Mouse (Mus musculus) heart, embryonic 14.5 days (tissue): Measurements from ENCODE around the gene Kcnk3. TPM values are rescaled to one million over a fixed set of nuclear protein-coding genes. Genes with fewer than 3 reads are reported as not detected.
A peak's percentile ranks its signal among the peaks of the same experiment; 100 is the strongest.

Experiments
- ATAC-seq: fragments of 200-750 bp; cut with Nextera tagmentation; 2 replicates; pipeline ENCODE4 v1.8.0; 2017; ENCODE audit warnings: low read depth, moderate TSS enrichment; ENCODE audit not compliant: insufficient number of reproducible peaks, insufficient read depth, low FRiP score
- H3K27ac ChIP-seq, 2 experiments: fragments of 200-500 bp in 1 of 2; fragments of 300-500 bp in 1 of 2; sonication (generic) in 1 of 2; replicated peaks in 1 of 2; 2 replicates each; pipeline ENCODE4 v1.5.1; 2012 to 2014; ENCODE audit warnings: low read depth in 2 of 2, low read length in 2 of 2, control low read depth in 1 of 2, mild to moderate bottlenecking in 1 of 2, mixed read lengths in 1 of 2; ENCODE audit not compliant: control insufficient read depth in 1 of 2, insufficient read depth in 1 of 2
- H3K27me3 ChIP-seq: fragments of 300-500 bp; sonication (generic); 2 replicates; pipeline ENCODE4 v1.6.1; 2014; ENCODE audit warnings: mild to moderate bottlenecking, low read length, control low read depth; ENCODE audit not compliant: control insufficient read depth, insufficient read depth
- H3K36me3 ChIP-seq: fragments of 300-500 bp; sonication (generic); 2 replicates; pipeline ENCODE4 v1.6.1; 2014; ENCODE audit warnings: mild to moderate bottlenecking, control low read depth, low read length, mixed read lengths; ENCODE audit not compliant: control insufficient read depth, insufficient read depth
- H3K4me1 ChIP-seq, 2 experiments: fragments of 200-500 bp in 1 of 2; fragments of 300-500 bp in 1 of 2; sonication (generic) in 1 of 2; 2 replicates each; pipeline ENCODE4 v1.6.1; 2012 to 2014; ENCODE audit warnings: low read length in 2 of 2, control low read depth in 1 of 2, mixed read lengths in 1 of 2; ENCODE audit not compliant: control insufficient read depth in 2 of 2, insufficient read depth in 2 of 2
- H3K4me2 ChIP-seq: fragments of 300-500 bp; sonication (generic); 2 replicates; pipeline ENCODE4 v1.6.1; 2014; ENCODE audit warnings: mild to moderate bottlenecking, low read length
- H3K4me3 ChIP-seq, 2 experiments: fragments of 200-500 bp in 1 of 2; fragments of 300-500 bp in 1 of 2; sonication (generic) in 1 of 2; 2 replicates each; pipeline ENCODE4 v1.5.1; 2012 to 2014; ENCODE audit warnings: low read length in 2 of 2, mild to moderate bottlenecking in 2 of 2, control low read depth in 1 of 2, low read depth in 1 of 2, moderate library complexity in 1 of 2; ENCODE audit not compliant: control insufficient read depth in 1 of 2, insufficient read depth in 1 of 2
- H3K9ac ChIP-seq: fragments of 300-500 bp; sonication (generic); 2 replicates; pipeline ENCODE4 v1.6.1; 2014; ENCODE audit warnings: mild to moderate bottlenecking, low read length
- H3K9me3 ChIP-seq: fragments of 300-500 bp; sonication (generic); 2 replicates; pipeline ENCODE4 v1.6.1; 2016; ENCODE audit warnings: low read length, control low read depth; ENCODE audit not compliant: control insufficient read depth
- WGBS: fragments of 180-500 bp; shearing (Covaris S2); extraction: QIAGEN DNeasy Blood & Tissue Kit; methylation state at CpG from one replicate; pipeline ENCODE4 v1.1.7; 2014; 5-methylcytosine and 5-hydroxymethylcytosine counted together
- polyA plus RNA-seq: library from polyadenylated mRNA; unstranded; fragments of >200 nt; fragmentation: Nextera tagmentation; extraction: Ambion mirVana; gene quantifications from 2 replicates; pipeline ENCODE4 v1.2.1, GENCODE M21; 2014

Kcnk3 gene
- polyA plus RNA-seq, 1 experiment from 2014 or later, result 40.3 TPM

- H3K4me3 ChIP-seq, result no peak overlapping the region
- peak overlapping the region; percentile 96 for H3K27ac ChIP-seq
- peak overlapping the region; percentile 62 for H3K9ac ChIP-seq
- H3K36me3 ChIP-seq, result no peaks in the 10 kb centered on the region
- H3K4me1 ChIP-seq, result peaks cover 52% of the 10 kb centered on the region in 2 experiments
- H3K27me3 ChIP-seq, result no peaks in the 10 kb centered on the region
- ATAC-seq, result no peak
- WGBS, result 86% methylated on average over 6 of the region's 6 CpGs
- no peaks in the 10 kb centered on the region for H3K9me3 ChIP-seq
- no peak overlapping the region for H3K4me2 ChIP-seq
Measured at GRCm38 (mm10) chr5:30605649-30606048, 17.7 kb downstream of the Kcnk3 start.

- Histone ChIP-seq H3K27ac (peak overlapping the region; percentile 6 to 96; a peak in 2 of 4 replicates), H3K9me3 (no peaks in the 10 kb centered on the region), H3K4me3 (no peak overlapping the region), H3K4me2 (no peak overlapping the region), H3K27me3 (no peaks in the 10 kb centered on the region), H3K9ac (peak overlapping the region; percentile 42; the same call in 1 of the 2 replicates), H3K4me1 (peaks cover 46 to 52% of the 10 kb centered on the region in 2 experiments), H3K36me3 (no peaks in the 10 kb centered on the region)
- WGBS, result 74% methylated on average over 16 of the region's 16 CpGs
- no peak for ATAC-seq
Measured at GRCm38 (mm10) chr5:30606424-30607073, 18.6 kb downstream of the Kcnk3 start.

- peaks cover 39 to 48% of the 10 kb centered on the region in 2 experiments for H3K4me1 ChIP-seq
- no peak overlapping the region for H3K4me2 ChIP-seq
- no peak overlapping the region for H3K9ac ChIP-seq
- no peaks in the 10 kb centered on the region for H3K36me3 ChIP-seq
- H3K4me3 ChIP-seq, result no peak overlapping the region
- no peaks in the 10 kb centered on the region for H3K27me3 ChIP-seq
- ATAC-seq, result no peak
- 85% methylated on average over 7 of the region's 7 CpGs for WGBS
- H3K27ac ChIP-seq, result no peak overlapping the region
- no peaks in the 10 kb centered on the region for H3K9me3 ChIP-seq
Measured at GRCm38 (mm10) chr5:30609094-30609493, 21.1 kb downstream of the Kcnk3 start.

- Histone ChIP-seq H3K27me3 (no peaks in the 10 kb centered on the region), H3K9me3 (no peaks in the 10 kb centered on the region), H3K4me2 (no peak overlapping the region), H3K9ac (no peak overlapping the region), H3K27ac (0 out of 4 replicates have a peak overlapping the region, but pooled peaks of 1 of the 2 experiments have one; percentile 14), H3K36me3 (no peaks in the 10 kb centered on the region), H3K4me1 (peaks cover 40 to 49% of the 10 kb centered on the region in 2 experiments), H3K4me3 (no peak overlapping the region)
- WGBS, result 80% methylated on average over 8 of the region's 8 CpGs
- no peak for ATAC-seq
Measured at GRCm38 (mm10) chr5:30609918-30610645, 22.1 kb downstream of the Kcnk3 start.

GRCm38 (mm10) chr5:30611091-30611490 is 23.1 kb downstream of the Kcnk3 start:
- Histone ChIP-seq H3K4me3 (no peak overlapping the region), H3K4me1 (peaks cover 38 to 49% of the 10 kb centered on the region in 2 experiments), H3K4me2 (no peak overlapping the region), H3K27me3 (no peaks in the 10 kb centered on the region), H3K36me3 (no peaks in the 10 kb centered on the region), H3K27ac (peak overlapping the region in 1 of 2 experiments; percentile 14; a peak in 1 of 4 replicates), H3K9me3 (no peaks in the 10 kb centered on the region), H3K9ac (peak overlapping the region; percentile 34; the same call in 1 of the 2 replicates)
- no peak for ATAC-seq
- WGBS, result 52% methylated on average over 1 of the region's 1 CpGs

- Histone ChIP-seq H3K36me3 (no peaks in the 10 kb centered on the region), H3K27ac (no peak overlapping the region), H3K4me1 (peaks cover 35 to 49% of the 10 kb centered on the region in 2 experiments), H3K9me3 (no peaks in the 10 kb centered on the region), H3K4me2 (no peak overlapping the region), H3K9ac (no peak overlapping the region), H3K4me3 (no peak overlapping the region), H3K27me3 (no peaks in the 10 kb centered on the region)
- 73% methylated on average over 3 of the region's 3 CpGs for WGBS
- no peak for ATAC-seq
Measured at GRCm38 (mm10) chr5:30611689-30612088, 23.7 kb downstream of the Kcnk3 start.

GRCm38 (mm10) chr5:30612575-30612974 is 24.6 kb downstream of the Kcnk3 start:
- H3K4me1 ChIP-seq, result peaks cover 36 to 55% of the 10 kb centered on the region in 2 experiments
- ATAC-seq, result no peak

More at GRCm38 (mm10) chr5:30612575-30612974, 24.6 kb downstream of the Kcnk3 start:
- Histone ChIP-seq H3K4me2 (no peak overlapping the region), H3K27ac (no peak overlapping the region), H3K4me3 (no peak overlapping the region), H3K27me3 (no peaks in the 10 kb centered on the region), H3K9me3 (no peaks in the 10 kb centered on the region), H3K9ac (no peak overlapping the region), H3K36me3 (no peaks in the 10 kb centered on the region)
- WGBS, result 91% methylated on average over 4 of the region's 4 CpGs
